Comparison of ENCODE assay signal across 35 mouse cellular contexts in the genomic region with DNA sequence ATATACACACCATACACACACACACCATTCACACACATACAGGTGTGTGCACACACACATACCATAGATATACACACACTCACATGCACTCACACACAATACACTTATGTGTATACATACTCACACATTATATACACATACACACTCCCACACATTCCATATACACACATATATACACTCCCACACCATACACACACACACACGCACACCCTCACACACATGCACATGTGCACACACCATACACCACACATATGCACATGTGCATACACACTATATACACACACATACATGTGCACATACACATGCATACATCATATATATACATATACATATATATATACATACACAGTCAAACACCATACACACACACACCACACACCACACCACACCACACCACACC.
"Had no signal": no experiment of that assay in that cellular context is flagged by ENCODE, and none has a peak within 500 bp of the region (broad histone marks: within the 10 kb centered on the region; RNA-seq: fewer than 3 reads in every experiment).

No protein-coding gene starts in this region.

- H3K4me3 ChIP-seq: heart, embryonic 10.5 days; heart, embryonic 12.5 days; heart, embryonic 13.5 days; heart, embryonic 15.5 days; hindbrain, embryonic 10.5 days; hindbrain, embryonic 12.5 days; hindbrain, embryonic 13.5 days; hindbrain, embryonic 15.5 days; intestine, embryonic 15.5 days; kidney, embryonic 15.5 days; layer of hippocampus, adult 2 months had no signal

- DNase-seq: heart, postnatal 10 days; heart, postnatal 14 days; heart, postnatal 36 days; heart, postnatal 4 days; kidney, adult 11 months; kidney, adult 18-20 months; kidney, adult 2 months; kidney, adult 8-10 months; kidney, adult 9 months; kidney, postnatal 10 days; kidney, postnatal 14 days; kidney, postnatal 25 days; kidney, postnatal 36 days; kidney, postnatal 4 days; layer of hippocampus, adult 9-11 months; layer of hippocampus, postnatal 36 days had no signal

- H3K27me3 ChIP-seq: heart, embryonic 13.5 days; heart, embryonic 15.5 days; hindbrain, embryonic 12.5 days; hindbrain, embryonic 13.5 days; hindbrain, embryonic 15.5 days; intestine, embryonic 15.5 days; kidney, embryonic 15.5 days had no signal

- ATAC-seq: hindbrain, embryonic 16.5 days; hindbrain, postnatal 0 days; inflammation-experienced regulatory T-cells, adult 6 months; intestine, embryonic 15.5 days; intestine, embryonic 16.5 days; intestine, postnatal 0 days had no signal

- H3K36me3 ChIP-seq: heart, embryonic 10.5 days; heart, embryonic 12.5 days; heart, embryonic 13.5 days; heart, embryonic 15.5 days; hindbrain, embryonic 10.5 days; hindbrain, embryonic 12.5 days; hindbrain, embryonic 13.5 days; hindbrain, embryonic 15.5 days; intestine, embryonic 15.5 days; kidney, embryonic 15.5 days had no signal

- H3K9ac ChIP-seq: heart, embryonic 12.5 days; heart, embryonic 13.5 days; heart, embryonic 15.5 days; hindbrain, embryonic 12.5 days; hindbrain, embryonic 13.5 days; hindbrain, embryonic 14.5 days; hindbrain, embryonic 15.5 days; intestine, embryonic 15.5 days; kidney, embryonic 15.5 days had no signal

- H3K4me1 ChIP-seq: heart, embryonic 10.5 days; heart, embryonic 12.5 days; heart, embryonic 13.5 days; heart, embryonic 15.5 days; hindbrain, embryonic 13.5 days; hindbrain, embryonic 15.5 days; intestine, embryonic 15.5 days; kidney, embryonic 15.5 days had no signal

- H3K9me3 ChIP-seq: heart, embryonic 10.5 days; heart, embryonic 12.5 days; heart, embryonic 13.5 days; heart, embryonic 15.5 days; hindbrain, embryonic 10.5 days; hindbrain, embryonic 12.5 days; hindbrain, embryonic 13.5 days; hindbrain, embryonic 15.5 days; intestine, embryonic 15.5 days; kidney, embryonic 15.5 days had no signal

- H3K4me2 ChIP-seq: heart, embryonic 11.5 days; heart, embryonic 12.5 days; heart, embryonic 13.5 days; heart, embryonic 15.5 days; hindbrain, embryonic 12.5 days; hindbrain, embryonic 13.5 days; hindbrain, embryonic 14.5 days; hindbrain, embryonic 15.5 days; intestine, embryonic 15.5 days; kidney, embryonic 15.5 days had no signal

- H3K27ac ChIP-seq: heart, embryonic 10.5 days; heart, embryonic 13.5 days; heart, embryonic 15.5 days; hindbrain, embryonic 10.5 days; hindbrain, embryonic 12.5 days; hindbrain, embryonic 13.5 days; hindbrain, embryonic 14.5 days; hindbrain, embryonic 15.5 days; hindbrain, postnatal 0 days; intestine, embryonic 15.5 days; kidney, embryonic 15.5 days; kidney, postnatal 0 days; layer of hippocampus, adult 2 months had no signal
